Mouse (Mus musculus) G1E-ER4 (cell line): ENCODE data around the gene Smarcd2. TPM values are rescaled to one million over a fixed set of nuclear protein-coding genes. Genes with fewer than 3 reads are reported as not detected.

Source experiments
- GATA1 ChIP-seq: IDR thresholded peaks from one replicate; pipeline ENCODE4 v1.8.0; 2012; ENCODE audit warnings: low read length, inconsistent platforms
- polyA plus RNA-seq: library from polyadenylated mRNA; stranded (reverse); fragments of >175 nt; gene quantifications from 2 replicates; pipeline ENCODE4 v1.2.3, GENCODE M21; 2012

Smarcd2 gene
- polyA plus RNA-seq, 1 experiment = 109 TPM

DNA sequence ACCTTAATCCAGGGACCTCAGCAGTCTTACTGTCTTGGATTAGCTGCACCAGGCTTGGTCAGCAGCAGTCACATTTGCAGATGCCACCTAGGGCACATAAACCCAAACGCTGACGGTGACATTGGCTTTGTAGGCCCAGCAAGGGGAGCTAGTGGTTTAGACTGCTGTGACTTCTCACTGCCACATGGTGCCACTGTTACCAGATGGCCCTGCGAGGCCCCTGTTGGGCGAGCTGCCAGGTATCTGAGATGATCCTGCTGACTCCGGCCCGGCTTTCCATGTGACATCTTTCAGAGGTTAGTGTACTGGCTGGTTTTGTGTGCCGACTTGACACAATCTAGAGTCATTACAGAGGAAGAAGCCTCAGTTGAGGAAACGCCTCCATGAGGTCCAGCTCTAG lies 16.6 kb upstream of the Smarcd2 start:
- no peak for TF ChIP-seq GATA1

DNA sequence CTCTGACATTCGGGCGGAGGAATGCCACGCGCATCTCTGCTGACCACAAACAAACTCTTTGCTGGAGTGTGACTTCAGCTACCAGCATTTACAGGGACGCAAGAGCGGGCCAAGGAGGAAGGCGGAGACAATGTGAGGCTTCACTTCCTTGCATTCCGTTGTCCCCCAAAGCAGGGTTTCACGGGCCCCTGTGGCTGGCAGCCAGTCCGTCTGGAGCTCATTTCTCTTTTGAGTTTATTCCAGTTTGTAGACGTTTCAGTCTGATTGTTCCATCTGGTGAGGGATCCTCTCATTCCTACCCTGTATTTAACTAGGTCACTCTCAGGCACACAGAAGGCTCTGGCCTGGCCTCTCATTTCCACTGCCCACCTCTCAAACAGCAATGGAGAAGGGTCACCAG lies 14.2 kb upstream of the Smarcd2 start:
- TF ChIP-seq GATA1 = no peak

DNA sequence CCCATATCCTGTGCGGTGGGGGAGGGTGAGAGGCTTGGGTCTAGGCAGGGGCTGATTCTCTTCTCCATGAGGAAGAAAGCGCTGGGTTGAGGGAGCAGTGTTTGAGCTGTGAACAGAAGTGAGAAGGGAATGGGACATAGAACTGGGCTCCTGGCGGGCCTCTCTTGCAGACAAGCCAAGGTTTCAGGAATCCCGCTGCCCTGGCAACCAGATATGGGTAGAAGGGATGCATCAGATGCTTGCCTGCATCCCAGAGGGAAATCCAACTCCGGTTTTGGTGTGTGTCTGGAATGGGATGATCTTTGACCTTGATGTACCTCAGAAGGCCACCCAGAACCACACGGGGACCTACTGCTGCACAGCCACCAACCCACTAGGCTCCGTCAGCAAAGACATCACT lies 13.4 kb upstream of the Smarcd2 start:
- no peak for TF ChIP-seq GATA1

DNA sequence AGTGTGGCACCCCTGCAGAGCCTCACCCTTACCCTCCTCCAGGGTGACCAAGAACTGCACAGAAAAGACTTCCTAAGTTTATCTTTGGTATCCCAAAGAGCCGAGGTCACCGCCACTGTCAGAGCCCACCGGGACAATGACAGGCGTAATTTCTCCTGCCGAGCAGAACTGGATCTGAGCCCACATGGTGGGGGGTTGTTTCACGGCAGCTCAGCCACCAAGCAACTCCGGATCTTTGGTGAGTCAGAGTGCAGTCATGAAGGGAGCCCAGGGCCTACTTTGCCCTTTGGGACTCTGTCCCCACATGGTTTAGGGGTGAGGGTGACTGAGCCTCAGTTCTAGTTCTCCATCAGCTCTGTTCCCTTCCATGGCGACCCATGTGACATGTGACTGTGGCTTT lies 11.4 kb upstream of the Smarcd2 start:
- no peak for TF ChIP-seq GATA1

DNA sequence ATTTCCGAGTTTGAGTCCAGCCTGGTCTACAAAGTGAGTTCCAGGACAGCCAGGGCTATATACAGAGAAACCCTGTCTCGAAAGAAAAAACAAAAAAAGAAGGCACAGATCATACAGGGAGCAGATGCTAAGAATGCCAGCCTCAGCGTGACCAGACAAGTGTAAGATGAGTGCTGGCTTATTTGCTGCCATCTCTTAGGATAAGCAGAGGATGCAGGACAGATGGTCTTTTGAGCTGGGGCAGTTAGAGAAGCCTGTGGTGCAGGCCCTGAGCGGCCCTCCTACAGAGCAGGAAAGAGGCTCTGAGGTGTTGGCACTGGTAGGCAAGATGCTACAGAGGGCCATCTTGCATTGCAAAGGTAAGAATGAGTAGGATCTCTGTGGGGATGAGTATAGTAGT lies 10.6 kb upstream of the Smarcd2 start:
- no peak for TF ChIP-seq GATA1

DNA sequence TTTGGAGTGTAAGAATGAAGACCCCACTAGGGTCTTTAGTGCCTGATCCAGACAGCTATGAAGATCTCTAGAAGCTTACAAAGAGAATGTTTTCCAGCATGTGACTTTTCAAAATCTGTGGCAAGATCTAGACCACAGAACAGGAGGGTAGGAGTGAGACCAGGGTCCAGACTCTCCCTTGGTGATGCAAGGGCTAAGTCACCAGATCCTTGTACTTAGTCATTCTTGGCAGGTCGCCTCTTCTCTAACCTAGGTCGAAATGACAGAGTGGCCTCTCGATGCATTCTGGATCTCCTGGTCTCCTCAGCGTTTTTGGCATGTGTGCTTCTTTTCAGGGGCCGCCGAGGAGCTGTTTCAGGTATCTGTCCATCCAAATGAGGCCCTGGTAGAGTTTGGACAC lies 9.7 kb upstream of the Smarcd2 start:
- no peak for TF ChIP-seq GATA1

DNA sequence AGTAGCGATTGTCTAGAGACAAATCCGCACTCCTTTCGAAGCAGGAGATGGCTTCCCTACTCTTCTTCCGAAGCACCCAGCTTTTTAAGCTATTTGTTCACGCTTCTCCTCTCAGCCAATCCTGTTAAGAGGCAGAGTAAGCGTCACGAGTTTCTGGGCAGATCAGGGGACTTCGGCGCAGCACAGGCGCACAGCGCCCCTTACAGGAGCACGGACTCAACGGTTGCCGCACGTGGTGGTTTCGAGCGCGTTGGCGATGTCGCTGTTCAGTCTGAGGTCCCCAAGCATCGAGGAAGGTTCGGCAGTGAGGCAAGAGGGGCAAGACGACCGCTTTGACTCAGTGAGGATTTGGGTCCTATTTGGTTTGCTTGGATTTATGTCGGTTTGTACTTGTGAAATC lies 3.7 kb upstream of the Smarcd2 start, which contains the start of gene Tcam1:
TSS of gene Tcam1 (plus strand) at position 219 of the 400 bp plus-strand sequence.
- no peak for TF ChIP-seq GATA1

DNA sequence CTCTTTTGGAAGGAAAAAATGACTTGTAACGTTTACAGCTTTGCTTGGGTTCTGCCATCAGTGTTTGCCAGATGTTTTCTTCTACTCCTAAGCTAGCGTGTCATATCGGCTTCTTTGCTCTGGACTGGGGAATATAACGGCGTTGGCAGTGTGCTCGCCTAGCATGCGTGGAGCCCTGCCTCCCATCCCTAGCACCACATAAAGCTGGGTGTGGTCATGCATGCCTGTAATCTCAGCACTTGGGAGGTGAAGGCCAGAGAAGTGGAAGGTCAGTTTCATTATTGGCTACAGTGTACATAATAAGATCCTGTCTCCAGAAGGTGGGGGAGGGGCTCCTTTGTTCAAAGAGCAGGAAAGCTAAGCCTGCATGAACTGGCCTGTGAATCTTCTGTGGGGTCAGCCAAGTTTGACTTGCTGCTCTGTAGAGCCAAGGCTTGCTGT lies 2.2 kb upstream of the Smarcd2 start:
- no peak for TF ChIP-seq GATA1

DNA sequence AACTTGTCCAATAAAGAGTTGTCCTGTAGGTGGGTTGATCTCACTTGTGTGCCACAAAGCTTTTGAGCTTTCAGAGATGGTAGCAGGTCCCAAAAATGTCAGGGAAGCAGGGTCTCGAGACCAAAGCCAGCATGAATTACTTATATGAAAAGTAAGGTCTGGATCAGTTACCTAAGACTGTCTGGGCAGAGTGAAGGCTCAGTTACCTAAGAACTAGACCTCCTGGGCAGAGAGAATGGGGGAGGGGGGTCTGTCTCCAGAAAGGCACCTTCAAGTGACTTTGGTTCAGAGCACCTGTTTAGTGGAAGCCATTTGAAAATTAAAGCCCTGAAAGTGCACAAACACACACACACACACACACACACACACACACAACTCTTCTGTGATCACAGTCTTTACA lies 1.6 kb upstream of the Smarcd2 start:
- TF ChIP-seq GATA1 = no peak

DNA sequence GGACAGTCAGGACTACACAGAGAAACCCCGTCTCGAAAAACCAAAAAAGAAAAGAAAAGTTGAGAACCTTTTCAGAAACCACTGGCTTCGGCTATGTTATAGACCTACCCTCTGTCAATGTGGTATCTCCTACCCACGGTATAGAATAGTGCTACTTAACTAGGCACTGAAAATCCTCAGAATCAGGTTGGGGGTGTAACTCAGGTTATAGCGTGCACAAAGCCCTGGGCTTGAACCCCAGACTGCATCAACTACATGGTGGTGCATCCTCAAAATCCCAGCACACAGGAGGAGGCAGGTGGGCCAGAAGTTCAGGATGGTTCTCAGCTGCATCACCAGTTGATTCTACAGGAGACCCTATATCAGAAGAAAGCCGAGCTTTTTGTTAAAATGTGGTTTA lies 1.0 kb upstream of the Smarcd2 start:
- TF ChIP-seq GATA1 = no peak

DNA sequence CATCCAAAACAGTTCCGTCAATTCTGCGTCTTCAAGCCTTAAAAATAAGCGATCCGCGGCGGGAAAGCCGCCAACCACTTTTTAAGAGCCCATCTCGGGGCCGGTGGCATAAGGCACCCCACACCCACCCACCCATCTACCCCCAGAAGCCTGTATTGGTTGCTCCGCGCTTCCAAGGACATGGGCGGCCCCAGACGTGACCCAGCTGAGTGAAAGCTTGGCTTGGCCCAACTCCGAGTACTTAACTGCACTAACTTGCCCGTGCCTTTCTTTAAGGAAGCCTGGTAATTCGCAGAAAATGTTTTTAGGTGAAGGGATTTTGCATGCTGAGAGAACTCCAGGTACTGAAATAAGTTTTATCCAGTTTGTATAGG lies 526 bp upstream of the Smarcd2 start:
- TF ChIP-seq GATA1 = no peak

DNA sequence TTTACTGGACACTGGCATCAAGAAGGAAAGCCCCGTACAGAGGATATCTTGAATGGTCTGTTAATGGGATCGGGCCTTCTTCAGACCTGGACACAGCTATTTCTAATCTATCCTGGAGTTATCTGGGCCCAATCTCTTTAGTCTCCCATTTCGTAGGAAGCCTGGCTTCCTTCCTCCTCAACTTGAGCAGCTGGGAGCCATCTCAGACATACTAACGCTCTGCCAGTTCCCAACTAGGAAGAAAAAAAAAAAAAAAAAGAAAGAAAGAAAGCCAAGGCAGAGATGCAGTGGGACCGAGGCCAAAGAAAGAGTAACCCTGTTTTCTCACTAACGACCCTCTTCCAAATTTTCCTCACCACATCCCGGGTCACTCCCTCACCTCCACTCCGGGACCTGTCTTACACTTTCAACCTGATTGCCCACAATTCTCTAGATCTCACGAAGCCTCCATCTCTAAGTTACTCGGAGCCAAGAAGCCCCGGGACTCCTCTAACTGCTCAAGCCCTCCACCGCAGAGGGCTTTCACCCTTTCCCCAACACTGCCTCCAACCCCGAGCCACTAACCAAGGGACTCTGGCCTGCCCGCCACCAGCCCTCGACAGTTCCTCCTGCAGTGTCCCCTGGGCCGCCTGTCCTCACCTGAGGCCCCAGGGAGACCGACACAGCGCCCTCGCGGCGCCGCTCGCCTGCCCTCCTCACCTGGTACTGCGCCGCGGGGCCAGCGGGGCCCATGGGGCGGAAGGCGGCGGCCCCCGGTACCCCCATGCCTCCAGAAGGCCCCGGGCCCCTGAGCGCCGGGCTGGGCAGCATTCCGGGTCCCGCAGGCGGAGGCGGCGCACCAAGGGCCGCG lies 753 bp downstream of the Smarcd2 start:
- TF ChIP-seq GATA1 = no peak

DNA sequence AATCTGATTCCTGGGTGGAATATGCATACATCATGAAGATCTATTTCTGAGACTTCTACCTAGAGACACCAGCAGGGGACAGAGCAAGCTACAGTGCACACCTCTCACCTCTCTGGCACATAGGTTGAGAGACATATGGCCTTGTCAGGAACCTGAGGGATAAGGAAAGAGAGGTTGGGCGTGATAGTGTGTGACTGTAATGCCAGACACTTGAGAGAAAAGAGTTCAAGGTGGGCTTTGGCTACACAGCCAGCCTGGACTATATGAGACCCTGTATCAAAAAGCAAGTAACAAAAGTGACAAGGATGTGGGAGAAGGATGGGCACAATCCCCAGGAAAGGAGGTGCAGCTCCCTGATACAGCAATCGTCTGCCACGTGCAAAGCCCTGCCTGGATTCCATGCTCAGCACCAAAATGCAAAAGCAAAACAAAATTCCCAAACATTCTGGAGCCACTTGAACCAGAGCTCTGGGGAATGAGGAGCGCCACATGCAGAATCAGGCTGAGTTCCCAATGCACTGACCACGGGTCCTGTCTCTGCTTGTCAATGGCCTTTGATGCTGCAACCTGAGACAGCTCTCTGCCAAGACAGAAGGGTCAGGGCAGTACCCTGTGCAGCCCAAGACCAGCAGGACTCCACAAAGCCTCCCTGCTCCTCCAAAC lies 1.5 kb downstream of the Smarcd2 start:
- TF ChIP-seq GATA1 = no peak

DNA sequence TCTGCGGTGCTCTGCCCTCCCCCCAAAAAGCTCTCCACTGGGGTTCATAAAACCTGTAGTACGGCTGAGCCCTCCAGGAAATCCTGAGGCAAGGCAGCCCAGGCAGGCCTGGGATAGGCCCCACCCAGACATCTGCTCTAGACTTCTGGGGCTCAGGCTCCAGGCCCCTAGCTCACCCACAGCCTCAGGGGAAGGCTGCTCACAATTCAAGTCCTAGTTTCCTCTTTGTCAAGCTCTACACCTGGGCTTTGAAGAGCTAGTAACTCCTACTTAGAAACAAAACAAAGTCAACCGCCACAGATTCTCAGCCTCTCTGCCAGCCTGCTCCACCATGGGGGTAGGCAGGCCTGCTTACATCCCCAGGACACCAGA lies 3.7 kb downstream of the Smarcd2 start:
- no peak for TF ChIP-seq GATA1

DNA sequence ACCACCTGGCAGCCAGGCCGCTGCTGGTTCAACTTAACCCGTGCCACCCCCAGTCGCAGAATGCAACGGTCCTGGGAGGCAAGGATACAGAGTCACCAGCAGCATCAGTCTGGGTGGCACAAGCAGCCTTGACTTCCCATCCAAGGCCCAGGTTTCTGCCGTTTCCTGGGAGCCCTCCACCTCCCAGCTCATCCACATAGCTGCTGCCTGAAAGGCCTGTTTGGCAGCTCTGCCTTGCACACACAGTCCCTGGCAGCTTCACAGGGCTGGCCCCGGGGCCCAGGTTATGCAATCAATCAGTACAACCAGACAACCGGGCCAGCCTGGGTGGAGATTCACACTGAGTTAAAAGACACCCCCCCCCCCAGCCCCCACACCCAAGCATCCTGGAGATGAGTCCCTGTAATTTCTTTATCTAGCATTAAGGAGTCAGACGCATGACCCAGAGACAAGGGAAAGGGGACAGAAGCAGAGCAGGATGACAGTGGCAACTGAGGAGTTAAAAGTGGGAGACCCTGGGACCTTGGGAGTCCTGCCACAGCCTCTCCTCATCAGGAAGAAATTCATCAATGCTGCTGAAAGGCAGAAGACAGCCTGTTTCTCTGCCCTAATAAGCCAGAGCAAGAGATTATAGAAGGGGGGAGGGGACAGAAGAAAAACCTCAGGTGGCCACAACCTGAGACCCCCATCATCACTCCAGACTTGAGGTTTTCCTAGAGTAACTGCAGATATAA lies 4.3 kb downstream of the Smarcd2 start:
- TF ChIP-seq GATA1 = no peak

DNA sequence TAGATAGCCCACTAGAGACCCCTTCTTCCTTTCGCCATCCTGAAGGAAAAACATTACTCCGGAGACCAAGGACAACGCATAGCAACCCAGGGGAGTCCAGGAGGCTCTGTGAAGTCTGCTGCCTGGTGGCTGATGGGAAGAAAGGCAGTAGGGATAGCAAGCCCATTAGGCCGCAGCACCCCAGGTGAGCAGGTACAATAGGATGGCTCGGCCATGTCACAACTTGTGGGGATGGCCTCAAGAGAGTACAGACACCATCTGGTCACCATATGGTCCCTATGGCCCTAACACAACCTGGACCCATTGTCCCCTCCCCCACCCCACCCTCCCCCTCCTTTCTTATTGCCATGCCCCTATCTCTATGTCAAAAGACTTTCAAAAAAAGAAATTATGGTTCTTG lies 4.9 kb downstream of the Smarcd2 start:
- TF ChIP-seq GATA1 = no peak
